Mouse (Mus musculus): Measurements from ENCODE around the gene Yju2. TPM values are rescaled to one million over a fixed set of nuclear protein-coding genes. Genes with fewer than 3 reads are reported as not detected.

The Yju2 gene
- polyA plus RNA-seq, 1 experiment from 2014 or later = 24.3 TPM

DNA sequence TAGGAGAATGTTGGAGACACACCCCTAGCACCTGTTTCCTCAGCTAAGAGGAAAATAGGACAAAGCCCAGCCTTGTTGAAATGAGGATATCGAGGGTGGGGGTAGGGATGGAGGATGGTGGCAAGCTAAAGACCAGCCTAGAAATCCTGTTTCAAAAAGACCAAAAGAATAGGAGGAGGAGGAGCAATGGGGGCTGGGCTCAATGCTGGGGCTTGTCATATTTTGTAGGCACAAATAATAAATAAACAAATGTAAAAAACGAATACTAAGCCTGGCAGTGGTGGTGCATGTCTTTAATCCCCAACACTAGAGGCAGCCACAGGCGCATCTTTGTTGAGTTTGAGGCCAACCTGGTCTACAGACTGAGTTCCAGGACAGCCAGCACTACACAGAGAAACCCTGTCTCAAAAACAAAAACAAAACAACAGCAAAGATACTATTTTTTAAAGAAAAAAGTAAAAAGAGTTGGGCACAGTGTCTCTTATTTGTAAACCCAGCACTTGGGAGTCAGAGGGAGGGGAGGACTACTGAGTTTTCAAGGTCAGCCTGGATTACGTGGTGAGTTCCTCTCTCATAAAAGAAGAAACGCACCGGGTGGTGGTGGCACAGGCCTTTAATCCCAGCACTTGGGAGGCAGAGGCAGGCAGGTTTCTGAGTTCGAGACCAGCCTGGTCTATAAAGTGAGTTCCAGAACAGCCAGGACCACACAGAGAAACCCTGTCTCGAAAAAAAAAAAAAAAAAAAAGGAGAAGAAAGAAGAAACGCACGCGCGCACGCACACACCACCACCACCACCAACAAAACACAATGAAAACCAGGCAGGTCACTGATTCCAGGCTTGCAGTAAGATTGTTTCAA lies 944 bp upstream of the Yju2 start:
- Histone ChIP-seq H3K9ac (ENCODE audit: low read depth, low read length) (peak overlapping the region; percentile 65; the same call in 1 of the 2 replicates), H3K27ac (ENCODE audit: low read depth, low read length) (peak overlapping the region; percentile 20; the same call in 1 of the 2 replicates), H3K4me3 (ENCODE audit: low read length) (peak overlapping the region; percentile 58), H3K36me3 (ENCODE audit: control insufficient read depth, insufficient read depth, low read length) (peaks cover 19% of the 10 kb centered on the region), H3K4me2 (replicated peaks; ENCODE audit: low read depth, low read length) (peak overlapping the region; percentile 62), H3K27me3 (ENCODE audit: control insufficient read depth, insufficient read depth, low read length) (no peaks in the 10 kb centered on the region), H3K4me1 (ENCODE audit: control insufficient read depth, insufficient read depth, low read length) (0 out of 2 replicates have a peak, but pooled peaks cover 9% of the 10 kb centered on the region), H3K9me3 (ENCODE audit: control insufficient read depth, low read length) (no peaks in the 10 kb centered on the region)
- 85% methylated on average over 13 of the region's 13 CpGs for WGBS
- no peak for ATAC-seq (ENCODE audit: low FRiP score, low TSS enrichment)

- no peak for ATAC-seq (ENCODE audit: low FRiP score, low TSS enrichment)
- H3K36me3 ChIP-seq (ENCODE audit: control insufficient read depth, insufficient read depth, low read length) = peaks cover 22% of the 10 kb centered on the region
- 0 out of 2 replicates have a peak, but pooled peaks cover 9% of the 10 kb centered on the region for H3K4me1 ChIP-seq (ENCODE audit: control insufficient read depth, insufficient read depth, low read length)
- peak overlapping the region; percentile 65; the same call in 1 of the 2 replicates for H3K9ac ChIP-seq (ENCODE audit: low read depth, low read length)
- H3K4me2 ChIP-seq (replicated peaks; ENCODE audit: low read depth, low read length) = peak overlapping the region; percentile 62
- 23% methylated on average over 2 of the region's 2 CpGs for WGBS
- peak overlapping the region; percentile 20; the same call in 1 of the 2 replicates for H3K27ac ChIP-seq (ENCODE audit: low read depth, low read length)
- H3K27me3 ChIP-seq (ENCODE audit: control insufficient read depth, insufficient read depth, low read length) = no peaks in the 10 kb centered on the region
- no peaks in the 10 kb centered on the region for H3K9me3 ChIP-seq (ENCODE audit: control insufficient read depth, low read length)
- H3K4me3 ChIP-seq (ENCODE audit: low read length) = peak overlapping the region; percentile 58
These were observed 364 bp upstream of the Yju2 start for GRCm38 (mm10) chr17:55958584-55958886.

GRCm38 (mm10) chr17:55959946-55960740 lies 1.2 kb downstream of the Yju2 start:
- H3K27ac ChIP-seq (ENCODE audit: low read depth, low read length) = no peak overlapping the region
- WGBS = 77% methylated on average over 10 of the region's 10 CpGs
- ATAC-seq (ENCODE audit: low FRiP score, low TSS enrichment) = no peak

DNA sequence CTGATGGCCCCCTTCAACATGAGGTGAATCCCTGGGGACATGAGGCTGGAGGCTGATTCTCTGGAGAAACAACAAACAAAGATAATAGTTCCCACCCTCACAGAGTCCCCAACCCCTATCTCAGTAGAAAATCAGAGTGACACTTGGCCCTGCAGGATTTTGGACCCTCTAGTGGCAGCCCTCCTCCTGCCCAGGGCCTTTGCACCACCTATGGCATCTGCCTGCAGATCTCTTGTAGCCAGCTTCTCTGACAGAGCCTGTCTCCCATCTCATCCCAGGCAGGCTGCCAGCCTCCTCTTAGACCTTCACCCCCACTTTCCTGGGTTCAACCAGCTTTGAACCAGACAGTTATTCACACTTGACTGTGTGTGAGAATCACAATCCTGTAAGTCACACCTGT lies 1.9 kb downstream of the Yju2 start:
- Histone ChIP-seq H3K9ac (ENCODE audit: low read depth, low read length) (no peak overlapping the region), H3K36me3 (ENCODE audit: control insufficient read depth, insufficient read depth, low read length) (peaks cover 35% of the 10 kb centered on the region), H3K4me2 (replicated peaks; ENCODE audit: low read depth, low read length) (no peak overlapping the region), H3K4me1 (ENCODE audit: control insufficient read depth, insufficient read depth, low read length) (0 out of 2 replicates have a peak, but pooled peaks cover 9% of the 10 kb centered on the region), H3K27ac (ENCODE audit: low read depth, low read length) (no peak overlapping the region), H3K4me3 (ENCODE audit: low read length) (no peak overlapping the region), H3K27me3 (ENCODE audit: control insufficient read depth, insufficient read depth, low read length) (no peaks in the 10 kb centered on the region), H3K9me3 (ENCODE audit: control insufficient read depth, low read length) (no peaks in the 10 kb centered on the region)
- ATAC-seq (ENCODE audit: low FRiP score, low TSS enrichment) = no peak

More at GRCm38 (mm10) chr17:55959946-55960740, 1.2 kb downstream of the Yju2 start:
- 0 out of 2 replicates have a peak, but pooled peaks cover 9% of the 10 kb centered on the region for H3K4me1 ChIP-seq (ENCODE audit: control insufficient read depth, insufficient read depth, low read length)
- H3K9ac ChIP-seq (ENCODE audit: low read depth, low read length) = peak overlapping the region; percentile 65; the same call in 1 of the 2 replicates
- peak overlapping the region; percentile 46 for H3K4me2 ChIP-seq (replicated peaks; ENCODE audit: low read depth, low read length)
- H3K36me3 ChIP-seq (ENCODE audit: control insufficient read depth, insufficient read depth, low read length) = peaks cover 32% of the 10 kb centered on the region
- H3K9me3 ChIP-seq (ENCODE audit: control insufficient read depth, low read length) = no peaks in the 10 kb centered on the region
- H3K27me3 ChIP-seq (ENCODE audit: control insufficient read depth, insufficient read depth, low read length) = no peaks in the 10 kb centered on the region
- peak overlapping the region; percentile 58 for H3K4me3 ChIP-seq (ENCODE audit: low read length)

DNA sequence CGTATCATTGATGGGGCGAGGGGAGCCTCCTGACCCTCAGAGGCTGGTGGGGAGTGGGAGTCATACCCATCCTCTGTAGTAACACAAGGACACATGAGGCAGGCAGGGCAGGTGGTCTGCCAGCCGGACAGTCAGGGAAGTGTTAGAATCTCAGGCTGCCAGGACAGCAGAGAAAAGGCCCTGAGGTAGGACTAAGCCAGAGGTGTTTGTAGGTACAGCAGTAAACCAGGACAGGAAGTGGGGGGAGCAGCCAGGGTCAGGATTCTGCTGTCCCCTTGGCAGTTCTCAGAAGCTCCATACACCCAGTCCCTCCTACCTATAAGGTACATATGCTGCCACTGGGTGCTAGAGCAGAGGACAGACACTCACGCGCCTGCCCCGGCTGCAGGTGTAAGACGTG lies 2.7 kb downstream of the Yju2 start:
- Histone ChIP-seq H3K4me2 (replicated peaks; ENCODE audit: low read depth, low read length) (no peak overlapping the region), H3K9ac (ENCODE audit: low read depth, low read length) (no peak overlapping the region), H3K36me3 (ENCODE audit: control insufficient read depth, insufficient read depth, low read length) (peaks cover 41% of the 10 kb centered on the region), H3K9me3 (ENCODE audit: control insufficient read depth, low read length) (no peaks in the 10 kb centered on the region), H3K4me1 (ENCODE audit: control insufficient read depth, insufficient read depth, low read length) (0 out of 2 replicates have a peak, but pooled peaks cover 9% of the 10 kb centered on the region), H3K27ac (ENCODE audit: low read depth, low read length) (no peak overlapping the region), H3K27me3 (ENCODE audit: control insufficient read depth, insufficient read depth, low read length) (no peaks in the 10 kb centered on the region), H3K4me3 (ENCODE audit: low read length) (no peak overlapping the region)
- WGBS = 95% methylated on average over 7 of the region's 7 CpGs
- no peak for ATAC-seq (ENCODE audit: low FRiP score, low TSS enrichment)

DNA sequence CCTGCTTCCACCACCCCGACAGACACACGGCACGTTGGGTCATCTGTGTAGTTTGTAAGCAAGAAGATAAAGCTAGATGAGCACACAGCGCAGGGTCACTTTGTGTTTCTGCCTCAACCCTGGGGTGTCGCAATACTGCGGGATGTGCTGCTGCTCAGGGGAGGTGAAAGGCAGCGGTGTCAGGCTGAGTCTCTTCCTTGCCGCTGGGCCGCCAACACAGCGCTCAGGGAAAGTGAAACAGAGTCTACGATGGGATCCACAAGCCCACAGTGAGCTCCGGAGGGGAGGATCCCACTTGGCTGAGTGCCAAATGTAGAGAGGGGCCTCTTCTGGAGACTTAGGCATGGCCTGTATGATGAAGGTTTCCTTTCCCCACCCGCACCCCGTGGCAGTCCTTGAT lies 4.3 kb downstream of the Yju2 start:
- Histone ChIP-seq H3K4me2 (replicated peaks; ENCODE audit: low read depth, low read length) (no peak overlapping the region), H3K9me3 (ENCODE audit: control insufficient read depth, low read length) (no peaks in the 10 kb centered on the region), H3K27ac (ENCODE audit: low read depth, low read length) (no peak overlapping the region), H3K36me3 (ENCODE audit: control insufficient read depth, insufficient read depth, low read length) (peaks cover 56% of the 10 kb centered on the region), H3K27me3 (ENCODE audit: control insufficient read depth, insufficient read depth, low read length) (no peaks in the 10 kb centered on the region), H3K4me3 (ENCODE audit: low read length) (no peak overlapping the region), H3K4me1 (ENCODE audit: control insufficient read depth, insufficient read depth, low read length) (0 out of 2 replicates have a peak, but pooled peaks cover 8% of the 10 kb centered on the region), H3K9ac (ENCODE audit: low read depth, low read length) (no peak overlapping the region)
- 88% methylated on average over 14 of the region's 14 CpGs for WGBS
- ATAC-seq (ENCODE audit: low FRiP score, low TSS enrichment) = no peak

DNA sequence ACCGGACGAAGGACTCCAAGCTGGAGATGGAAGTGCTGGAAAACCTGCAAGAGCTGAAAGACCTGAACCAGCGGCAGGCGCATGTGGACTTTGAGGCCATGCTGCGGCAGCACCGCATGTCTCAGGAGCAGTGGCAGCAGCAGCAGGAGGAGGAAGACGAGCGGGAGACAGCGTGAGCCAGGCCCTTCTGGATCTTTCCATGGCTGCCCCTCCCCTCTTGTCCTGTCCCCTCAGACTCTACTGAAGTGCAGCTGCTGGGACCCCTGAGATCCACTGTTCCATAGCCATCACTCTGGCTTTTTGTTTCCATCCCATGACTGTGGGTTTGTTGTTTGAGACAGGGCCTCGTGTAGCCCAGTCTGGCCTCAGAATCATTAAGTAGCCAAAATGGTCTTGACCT lies 5.6 kb downstream of the Yju2 start:
- no peak overlapping the region for H3K4me2 ChIP-seq (replicated peaks; ENCODE audit: low read depth, low read length)
- 0 out of 2 replicates have a peak, but pooled peaks cover 5% of the 10 kb centered on the region for H3K4me1 ChIP-seq (ENCODE audit: control insufficient read depth, insufficient read depth, low read length)
- H3K9me3 ChIP-seq (ENCODE audit: control insufficient read depth, low read length) = no peaks in the 10 kb centered on the region
- H3K27ac ChIP-seq (ENCODE audit: low read depth, low read length) = no peak overlapping the region
- ATAC-seq (ENCODE audit: low FRiP score, low TSS enrichment) = no peak
- no peak overlapping the region for H3K4me3 ChIP-seq (ENCODE audit: low read length)
- H3K9ac ChIP-seq (ENCODE audit: low read depth, low read length) = no peak overlapping the region
- no peaks in the 10 kb centered on the region for H3K27me3 ChIP-seq (ENCODE audit: control insufficient read depth, insufficient read depth, low read length)
- WGBS = 93% methylated on average over 10 of the region's 10 CpGs
- peaks cover 56% of the 10 kb centered on the region for H3K36me3 ChIP-seq (ENCODE audit: control insufficient read depth, insufficient read depth, low read length)

- Histone ChIP-seq H3K4me1 (ENCODE audit: control insufficient read depth, insufficient read depth, low read length) (0 out of 2 replicates have a peak, but pooled peaks cover 5% of the 10 kb centered on the region), H3K27ac (ENCODE audit: low read depth, low read length) (no peak overlapping the region), H3K9ac (ENCODE audit: low read depth, low read length) (no peak overlapping the region), H3K4me2 (replicated peaks; ENCODE audit: low read depth, low read length) (no peak overlapping the region), H3K4me3 (ENCODE audit: low read length) (no peak overlapping the region), H3K36me3 (ENCODE audit: control insufficient read depth, insufficient read depth, low read length) (peaks cover 56% of the 10 kb centered on the region), H3K9me3 (ENCODE audit: control insufficient read depth, low read length) (no peaks in the 10 kb centered on the region), H3K27me3 (ENCODE audit: control insufficient read depth, insufficient read depth, low read length) (no peaks in the 10 kb centered on the region)
- WGBS = 86% methylated on average over 9 of the region's 9 CpGs
- ATAC-seq (ENCODE audit: low FRiP score, low TSS enrichment) = no peak
These were observed 6.1 kb downstream of the Yju2 start for GRCm38 (mm10) chr17:55964996-55965395.

All from kidney, embryonic 14.5 days (tissue).